Mouse (Mus musculus): ENCODE data around the gene Zscan21. TPM values are rescaled to one million over a fixed set of nuclear protein-coding genes. Genes with fewer than 3 reads are reported as not detected.

Gene Zscan21
- polyA plus RNA-seq (2016; fragmentation: Nextera tagmentation; extraction: Ambion mirVana) = 101 and 103 TPM in 2 replicates

DNA sequence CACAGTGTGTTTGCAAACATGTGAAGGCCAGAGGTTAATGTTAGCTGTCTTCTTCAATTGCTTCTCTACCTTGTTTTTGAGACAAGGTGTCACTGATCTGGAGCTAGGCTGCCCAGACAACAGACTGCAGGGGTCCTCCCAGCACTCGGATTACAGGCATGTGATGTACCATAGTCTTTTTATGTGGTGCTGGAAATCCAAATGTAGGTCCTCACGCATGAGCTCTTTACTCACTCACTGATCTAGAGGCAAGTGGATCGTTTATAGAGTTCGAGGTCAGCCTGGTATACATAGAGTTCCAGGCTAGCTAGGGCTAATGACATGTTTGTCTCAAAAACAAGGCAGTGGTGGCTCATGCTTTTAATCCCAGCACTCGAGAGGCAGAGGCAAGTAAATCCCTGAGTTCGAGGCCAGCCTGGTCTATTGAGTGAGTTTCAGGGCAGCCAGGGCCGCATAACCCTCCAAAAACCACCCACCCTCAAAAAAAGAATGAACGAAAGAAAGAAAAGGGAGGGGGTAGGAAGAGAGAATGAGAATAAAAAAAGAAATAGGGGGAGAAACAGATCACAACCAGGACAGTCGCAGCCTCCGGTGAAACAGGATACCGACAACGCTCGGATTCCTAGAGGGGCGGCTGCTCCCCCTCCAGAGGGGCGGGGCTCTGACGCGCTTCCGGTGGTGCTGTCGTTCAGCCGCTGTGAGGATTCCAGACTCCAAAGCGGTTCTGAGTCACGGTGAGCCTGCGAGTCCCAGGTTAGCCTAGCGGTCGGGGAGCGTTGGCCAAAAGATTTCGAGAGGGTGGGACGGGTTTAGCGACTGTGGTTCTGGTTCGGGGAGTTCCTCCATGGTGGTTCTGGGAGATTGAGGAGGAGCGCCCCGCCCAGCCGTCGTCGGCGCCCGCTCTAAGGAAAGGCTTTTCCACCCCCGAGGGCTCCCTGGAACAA is at the start of gene Zscan21:
Zscan21 (plus strand) TSS at position 649 of the 944 bp plus-strand sequence.
- Histone ChIP-seq H3K4me1 (peaks cover 19% of the 10 kb centered on the region), H3K36me3 (replicated peaks) (peaks cover 16% of the 10 kb centered on the region), H3K9me3 (no peaks in the 10 kb centered on the region), H3K27me3 (no peaks in the 10 kb centered on the region), H3K4me3 (replicated peaks) (peak within 1 kb of the TSS; percentile 57), H3K9ac (peak within 1 kb of the TSS; percentile 83), H3K27ac (peak within 1 kb of the TSS; percentile 93), H3K4me2 (peak within 1 kb of the TSS; percentile 70)
- 7% methylated on average over 38 of the region's 38 CpGs for WGBS
- ATAC-seq (ENCODE audit: low FRiP score) = peak; percentile 96

DNA sequence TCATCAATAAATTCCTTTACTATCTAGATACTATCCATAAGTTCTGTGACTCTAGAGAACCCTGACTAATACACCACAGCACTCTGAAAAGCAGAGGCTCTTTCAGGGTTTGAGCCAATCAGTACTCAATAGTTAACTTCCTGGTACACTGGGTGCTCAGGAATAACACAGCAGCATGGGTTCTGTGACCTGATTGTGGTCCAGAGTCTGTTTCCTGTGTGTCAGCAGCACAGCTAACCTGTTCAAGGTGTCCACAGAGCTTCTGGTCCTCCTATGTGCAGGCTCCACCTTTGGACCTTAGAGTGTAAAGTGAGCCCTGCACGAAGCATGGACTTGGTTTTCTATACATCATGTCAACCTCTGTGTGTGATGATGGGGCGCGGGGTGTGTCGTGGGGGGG is 42.9 kb upstream of the Zscan21 start:
- Histone ChIP-seq H3K36me3 (replicated peaks) (no peaks in the 10 kb centered on the region), H3K9me3 (no peaks in the 10 kb centered on the region), H3K4me3 (replicated peaks) (no peak overlapping the region), H3K4me1 (no peaks in the 10 kb centered on the region), H3K27ac (no peak overlapping the region), H3K4me2 (no peak overlapping the region), H3K27me3 (no peaks in the 10 kb centered on the region), H3K9ac (no peak overlapping the region)
- no peak for ATAC-seq (ENCODE audit: low FRiP score)
- 87% methylated on average over 4 of the region's 4 CpGs for WGBS

GRCm38 (mm10) chr5:138075684-138076083 is 41.0 kb upstream of the Zscan21 start:
- no peak for ATAC-seq (ENCODE audit: low FRiP score)
- Histone ChIP-seq H3K9me3 (no peaks in the 10 kb centered on the region), H3K9ac (no peak overlapping the region), H3K27me3 (peaks cover 3% of the 10 kb centered on the region; the same call in 1 of the 2 replicates), H3K4me2 (no peak overlapping the region), H3K27ac (no peak overlapping the region), H3K4me1 (no peaks in the 10 kb centered on the region), H3K36me3 (replicated peaks) (no peaks in the 10 kb centered on the region), H3K4me3 (replicated peaks) (no peak overlapping the region)
- 77% methylated on average over 3 of the region's 3 CpGs for WGBS

DNA sequence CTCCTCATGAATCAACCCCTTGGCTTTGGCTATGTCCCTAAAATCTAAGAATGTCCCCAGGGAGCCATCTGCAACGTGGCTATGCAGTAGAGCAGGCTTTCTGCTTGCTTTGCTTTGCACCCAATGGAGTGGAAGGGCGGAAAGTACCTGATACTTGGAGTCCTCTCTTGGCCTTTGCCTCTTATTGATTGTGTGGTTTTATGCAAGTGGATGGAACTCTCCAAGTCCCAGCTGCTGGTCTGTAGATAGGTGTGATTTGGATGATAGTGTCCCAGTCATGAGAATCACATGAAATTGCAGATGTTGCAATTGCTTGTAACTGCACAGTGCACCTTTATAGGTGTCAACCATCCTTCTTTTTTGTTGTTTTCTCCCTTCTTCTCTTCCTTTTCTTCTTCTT is 40.6 kb upstream of the Zscan21 start:
- no peak overlapping the region for H3K4me3 ChIP-seq (replicated peaks)
- no peak overlapping the region for H3K4me2 ChIP-seq
- no peaks in the 10 kb centered on the region for H3K9me3 ChIP-seq
- no peaks in the 10 kb centered on the region for H3K4me1 ChIP-seq
- peaks cover 3% of the 10 kb centered on the region; the same call in 1 of the 2 replicates for H3K27me3 ChIP-seq
- WGBS = 55% methylated on average over 2 of the region's 2 CpGs
- no peak overlapping the region for H3K27ac ChIP-seq
- no peaks in the 10 kb centered on the region for H3K36me3 ChIP-seq (replicated peaks)
- no peak for ATAC-seq (ENCODE audit: low FRiP score)
- H3K9ac ChIP-seq = no peak overlapping the region

DNA sequence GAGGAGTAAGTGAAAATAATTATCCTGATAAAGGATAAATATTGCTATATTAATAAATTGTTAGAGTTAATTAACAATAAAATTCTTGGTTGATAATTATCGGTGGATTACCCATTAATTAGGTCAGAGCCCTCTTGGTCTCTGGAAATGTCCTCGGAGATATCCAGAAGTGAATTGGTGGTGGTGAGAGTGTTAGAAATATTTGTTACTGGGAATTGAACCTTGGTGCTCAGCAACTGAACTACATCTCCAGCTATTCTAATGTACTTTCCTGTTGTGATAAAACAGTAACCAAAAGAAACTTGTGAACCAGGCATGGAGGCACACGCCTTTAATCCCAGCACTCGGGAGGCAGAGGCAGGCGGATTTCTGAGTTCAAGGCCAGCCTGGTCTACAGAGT is 36.2 kb upstream of the Zscan21 start:
- WGBS = 90% methylated on average over 5 of the region's 5 CpGs
- ATAC-seq (ENCODE audit: low FRiP score) = no peak
- Histone ChIP-seq H3K9me3 (no peaks in the 10 kb centered on the region), H3K4me1 (no peaks in the 10 kb centered on the region), H3K36me3 (replicated peaks) (no peaks in the 10 kb centered on the region), H3K27me3 (peaks cover 8% of the 10 kb centered on the region), H3K4me3 (replicated peaks) (no peak overlapping the region), H3K9ac (no peak overlapping the region), H3K4me2 (no peak overlapping the region), H3K27ac (no peak overlapping the region)

- no peak overlapping the region for H3K4me3 ChIP-seq (replicated peaks)
- peaks cover 8% of the 10 kb centered on the region for H3K27me3 ChIP-seq
- H3K36me3 ChIP-seq (replicated peaks) = no peaks in the 10 kb centered on the region
- WGBS = 84% methylated on average over 9 of the region's 9 CpGs
- peaks cover 6% of the 10 kb centered on the region for H3K4me1 ChIP-seq
- no peak for ATAC-seq (ENCODE audit: low FRiP score)
- no peaks in the 10 kb centered on the region for H3K9me3 ChIP-seq
- no peak overlapping the region for H3K9ac ChIP-seq
- H3K4me2 ChIP-seq = no peak overlapping the region
- no peak overlapping the region for H3K27ac ChIP-seq
These were observed 35.3 kb upstream of the Zscan21 start for GRCm38 (mm10) chr5:138081446-138081845.

DNA sequence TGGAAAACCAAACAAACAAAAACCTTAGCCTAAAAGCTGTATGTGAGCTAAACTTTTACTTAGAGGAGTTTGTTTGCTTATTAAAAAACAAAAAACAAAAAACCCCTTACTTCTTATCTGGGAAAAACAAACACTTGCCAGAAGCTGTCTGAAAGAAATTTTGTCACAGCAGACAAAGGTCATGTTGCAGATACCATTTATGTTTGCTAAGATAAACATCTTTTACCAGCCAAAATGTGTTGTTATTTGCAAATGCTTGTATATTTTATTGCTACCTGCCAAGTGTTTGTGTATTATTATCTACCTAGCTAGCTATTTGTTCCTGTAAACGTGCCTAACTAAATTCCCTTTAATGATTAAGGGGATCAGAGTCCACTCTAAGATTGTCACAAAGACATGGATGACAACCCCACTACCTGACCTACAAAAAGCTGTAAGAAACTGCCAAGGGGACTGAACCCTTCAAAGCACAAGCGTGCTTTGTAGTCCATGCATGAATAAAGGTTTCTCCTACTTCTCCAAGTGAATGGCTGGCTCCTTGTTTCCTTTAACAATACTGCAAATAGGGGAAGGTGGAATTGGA is 33.3 kb upstream of the Zscan21 start:
- Histone ChIP-seq H3K4me1 (peaks cover 18% of the 10 kb centered on the region), H3K9ac (no peak overlapping the region), H3K27me3 (peaks cover 8% of the 10 kb centered on the region), H3K27ac (no peak overlapping the region), H3K9me3 (no peaks in the 10 kb centered on the region), H3K4me3 (replicated peaks) (no peak overlapping the region), H3K4me2 (no peak overlapping the region), H3K36me3 (replicated peaks) (peaks cover 7% of the 10 kb centered on the region; the same call in 1 of the 2 replicates)
- ATAC-seq (ENCODE audit: low FRiP score) = no peak
- 71% methylated on average over 2 of the region's 2 CpGs for WGBS

DNA sequence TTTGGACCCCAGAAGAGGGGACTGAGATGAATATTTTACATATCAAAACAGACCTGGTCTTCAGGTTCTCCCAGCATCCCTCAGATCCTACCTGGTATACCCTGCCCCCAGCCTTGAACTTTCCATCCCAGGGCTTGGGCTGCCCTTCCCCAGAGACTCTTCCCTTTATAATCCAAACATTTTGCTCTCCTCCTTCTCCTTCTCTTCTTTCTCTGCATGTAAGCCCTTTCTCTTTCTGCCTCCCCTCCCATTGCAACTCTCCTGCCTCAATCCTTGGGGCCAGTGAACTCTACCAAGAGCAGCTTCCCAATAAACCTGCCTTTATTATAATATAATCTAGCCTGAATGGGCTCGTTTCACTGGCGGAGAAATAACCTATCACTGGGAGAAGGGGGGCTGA is 32.8 kb upstream of the Zscan21 start:
- peaks cover 11% of the 10 kb centered on the region for H3K36me3 ChIP-seq (replicated peaks)
- ATAC-seq (ENCODE audit: low FRiP score) = no peak
- no peak overlapping the region for H3K9ac ChIP-seq
- H3K4me2 ChIP-seq = no peak overlapping the region
- H3K27ac ChIP-seq = no peak overlapping the region
- H3K4me1 ChIP-seq = peaks cover 22% of the 10 kb centered on the region
- no peaks in the 10 kb centered on the region for H3K9me3 ChIP-seq
- no peak overlapping the region for H3K4me3 ChIP-seq (replicated peaks)
- H3K27me3 ChIP-seq = peaks cover 8% of the 10 kb centered on the region
- WGBS = 89% methylated on average over 2 of the region's 2 CpGs

- 77% methylated on average over 2 of the region's 2 CpGs for WGBS
- peak; percentile 20; the same call in 1 of the 2 replicates for ATAC-seq (ENCODE audit: low FRiP score)
- Histone ChIP-seq H3K27ac (no peak overlapping the region), H3K36me3 (replicated peaks) (peaks cover 15% of the 10 kb centered on the region), H3K27me3 (peaks cover 6% of the 10 kb centered on the region; the same call in 1 of the 2 replicates), H3K4me3 (replicated peaks) (peak overlapping the region; percentile 89; the same call in 1 of the 2 replicates), H3K4me2 (peak overlapping the region; percentile 73), H3K9ac (peak overlapping the region; percentile 97; the same call in 1 of the 2 replicates), H3K4me1 (peaks cover 24% of the 10 kb centered on the region), H3K9me3 (no peaks in the 10 kb centered on the region)
These were observed 32.2 kb upstream of the Zscan21 start for GRCm38 (mm10) chr5:138084507-138084906.

GRCm38 (mm10) chr5:138084996-138085395 is 31.7 kb upstream of the Zscan21 start, which contains the start of gene Zkscan1:
Zkscan1 (plus strand) TSS chr5:138085084.
- Histone ChIP-seq H3K4me2 (peak within 1 kb of the TSS; percentile 73), H3K27me3 (peaks cover 6% of the 10 kb centered on the region; the same call in 1 of the 2 replicates), H3K9ac (peak within 1 kb of the TSS; percentile 97), H3K4me3 (replicated peaks) (peak within 1 kb of the TSS; percentile 89), H3K36me3 (replicated peaks) (peaks cover 15% of the 10 kb centered on the region), H3K9me3 (no peaks in the 10 kb centered on the region), H3K4me1 (peaks cover 24% of the 10 kb centered on the region), H3K27ac (peak within 1 kb of the TSS; percentile 88)
- 0% methylated on average over 27 of the region's 27 CpGs for WGBS
- peak; percentile 95 for ATAC-seq (ENCODE audit: low FRiP score)

GRCm38 (mm10) chr5:138085421-138085911 is 31.2 kb upstream of the Zscan21 start:
- no peaks in the 10 kb centered on the region for H3K9me3 ChIP-seq
- H3K36me3 ChIP-seq (replicated peaks) = peaks cover 15% of the 10 kb centered on the region
- under 1% methylated on average over 18 of the region's 18 CpGs for WGBS
- H3K4me3 ChIP-seq (replicated peaks) = peak overlapping the region; percentile 89
- peak overlapping the region; percentile 88 for H3K27ac ChIP-seq
- peaks cover 6% of the 10 kb centered on the region; the same call in 1 of the 2 replicates for H3K27me3 ChIP-seq
- peak overlapping the region; percentile 73 for H3K4me2 ChIP-seq
- peak overlapping the region; percentile 97 for H3K9ac ChIP-seq
- peaks cover 25% of the 10 kb centered on the region for H3K4me1 ChIP-seq
- ATAC-seq (ENCODE audit: low FRiP score) = no peak

- no peak overlapping the region for H3K27ac ChIP-seq
- peak overlapping the region; percentile 89; the same call in 1 of the 2 replicates for H3K4me3 ChIP-seq (replicated peaks)
- ATAC-seq (ENCODE audit: low FRiP score) = no peak
- H3K9me3 ChIP-seq = no peaks in the 10 kb centered on the region
- 87% methylated on average over 3 of the region's 3 CpGs for WGBS
- H3K27me3 ChIP-seq = peaks cover 1% of the 10 kb centered on the region; the same call in 1 of the 2 replicates
- H3K36me3 ChIP-seq (replicated peaks) = peaks cover 15% of the 10 kb centered on the region
- 0 out of 2 replicates have a peak overlapping the region, but pooled peaks have one; percentile 97 for H3K9ac ChIP-seq
- H3K4me2 ChIP-seq = peak overlapping the region; percentile 73
- H3K4me1 ChIP-seq = peaks cover 26% of the 10 kb centered on the region
These were observed 29.9 kb upstream of the Zscan21 start for GRCm38 (mm10) chr5:138086842-138087241.
